Mouse (Mus musculus) MEL (cell line): ENCODE results near the gene Efcab7.

Experiments used
- CHD1 ChIP-seq: IDR thresholded peaks from 2 replicates; pipeline ENCODE4 v1.6.1; 2012; ENCODE audit warnings: low read depth, mild to moderate bottlenecking, inconsistent platforms, low read length, improper control_type of control experiment
- CHD2 ChIP-seq: IDR thresholded peaks from 2 replicates; pipeline ENCODE4 v1.6.1; 2011; ENCODE audit warnings: low read length, improper control_type of control experiment
- CTCF ChIP-seq, 3 experiments: IDR thresholded peaks in 2 of 3; conservative IDR thresholded peaks in 1 of 3; 2 replicates each; pipeline ENCODE4 v1.5.1; 2011 to 2012; ENCODE audit warnings: low read length in 3 of 3, low read depth in 2 of 3, mild to moderate bottlenecking in 2 of 3, improper control_type of control experiment in 1 of 3, inconsistent platforms in 1 of 3, mixed read lengths in 1 of 3, moderate library complexity in 1 of 3; ENCODE audit not compliant: control insufficient read depth in 1 of 3, insufficient read depth in 1 of 3, poor library complexity in 1 of 3, severe bottlenecking in 1 of 3
- EP300 ChIP-seq, 2 experiments: IDR thresholded peaks; 2 replicates each; pipeline ENCODE4 v1.6.1; 2011; ENCODE audit warnings: improper control_type of control experiment in 2 of 2, low read length in 2 of 2, low read depth in 1 of 2, mild to moderate bottlenecking in 1 of 2
- MAZ ChIP-seq: IDR thresholded peaks from 2 replicates; pipeline ENCODE4 v1.6.1; 2012; ENCODE audit warnings: low read depth, mild to moderate bottlenecking, inconsistent platforms, low read length, improper control_type of control experiment
- MXI1 ChIP-seq: IDR thresholded peaks from 2 replicates; pipeline ENCODE4 v1.6.1; 2011; ENCODE audit warnings: mild to moderate bottlenecking, low read depth, low read length, improper control_type of control experiment
- POLR2A ChIP-seq, 2 experiments: IDR thresholded peaks; 2 replicates each; pipeline ENCODE4 v1.6.1; 2011 to 2012; ENCODE audit warnings: low read length in 2 of 2, mild to moderate bottlenecking in 2 of 2, control low read depth in 1 of 2, improper control_type of control experiment in 1 of 2, low read depth in 1 of 2, moderate library complexity in 1 of 2; ENCODE audit not compliant: control insufficient read depth in 1 of 2, insufficient read depth in 1 of 2, poor library complexity in 1 of 2
- POLR2AphosphoS5 ChIP-seq: IDR thresholded peaks from 2 replicates; pipeline ENCODE4 v1.6.1; 2012; ENCODE audit warnings: low read depth, borderline replicate concordance, mild to moderate bottlenecking, inconsistent platforms, low read length, moderate library complexity, mixed read lengths
- TBP ChIP-seq: IDR thresholded peaks from 2 replicates; pipeline ENCODE4 v1.8.0; 2011; ENCODE audit warnings: low read depth, low read length, improper control_type of control experiment
- TCF12 ChIP-seq: IDR thresholded peaks from 2 replicates; pipeline ENCODE4 v1.6.1; 2014; ENCODE audit warnings: low read depth, mild to moderate bottlenecking, inconsistent platforms, low read length, improper control_type of control experiment, moderate library complexity
- ZMIZ1 ChIP-seq: IDR thresholded peaks from 2 replicates; pipeline ENCODE4 v1.6.1; 2012; ENCODE audit warnings: low read depth, mild to moderate bottlenecking, inconsistent platforms, low read length, improper control_type of control experiment, moderate library complexity
- ZNF384 ChIP-seq: IDR thresholded peaks from 2 replicates; pipeline ENCODE4 v1.6.1; 2012; ENCODE audit warnings: low read depth, mild to moderate bottlenecking, inconsistent platforms, low read length, improper control_type of control experiment

DNA sequence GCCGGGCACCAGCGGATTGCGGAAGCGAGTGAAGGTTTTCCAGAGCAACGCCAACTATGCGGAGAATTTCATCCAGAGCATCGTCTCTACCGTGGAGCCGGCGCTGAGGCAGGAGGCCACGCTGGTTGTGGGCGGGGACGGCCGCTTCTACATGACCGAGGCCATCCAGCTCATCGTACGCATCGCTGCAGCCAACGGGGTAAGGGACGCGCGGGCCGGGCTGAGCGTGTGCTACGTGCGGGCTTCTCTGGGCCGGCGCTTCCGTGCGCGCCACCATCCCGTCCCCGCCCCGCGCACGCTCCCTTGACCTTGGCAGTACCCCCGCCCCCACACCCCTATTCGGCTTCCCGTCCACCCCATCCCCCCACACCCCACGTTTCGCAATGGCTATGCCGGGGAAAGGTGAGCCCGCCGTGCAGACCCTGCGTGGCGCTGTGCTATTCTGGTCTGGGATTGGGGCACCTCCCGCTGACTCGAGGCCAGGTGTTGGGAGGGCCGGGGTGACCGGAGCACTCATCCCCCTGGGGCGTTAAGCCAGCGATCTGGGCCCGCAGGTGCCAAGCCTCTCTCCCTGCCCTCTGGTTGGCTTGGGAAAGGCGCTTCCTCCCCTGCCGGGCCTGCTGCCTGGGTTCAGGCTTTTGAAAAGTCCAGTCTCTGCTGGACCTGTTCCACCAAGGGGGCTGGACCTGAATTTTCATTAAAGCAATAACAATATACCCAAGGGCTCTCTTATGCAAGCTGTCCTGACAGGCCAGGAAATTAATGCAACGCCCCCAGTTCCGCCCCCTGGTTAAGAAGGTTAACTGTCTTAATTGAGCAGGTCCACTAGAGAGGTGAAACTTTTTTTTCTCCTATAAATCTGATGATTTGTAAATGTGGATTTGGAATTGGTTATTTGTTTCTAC is 100.9 kb downstream of the Efcab7 start, which contains the start of gene Itgb3bp:
- no peak for TF ChIP-seq ZNF384
- no peak for TF ChIP-seq MAZ
- peak in 1 of 2 experiments; percentile 44; a peak in 1 of 4 replicates for TF ChIP-seq POLR2A (IDR thresholded peaks at IDR 0.05; ENCODE audit: control insufficient read depth in 1 of 2, insufficient read depth in 1 of 2, low read depth in 1 of 2, low read length in 2 of 2, poor library complexity in 1 of 2)
- no peak for TF ChIP-seq CTCF (IDR thresholded peaks at IDR 0.05 in 2 of 3, conservative IDR thresholded peaks at IDR 0.05 in 1 of 3; ENCODE audit: control insufficient read depth in 1 of 3, insufficient read depth in 1 of 3, low read depth in 2 of 3, low read length in 3 of 3, poor library complexity in 1 of 3, severe bottlenecking in 1 of 3)
- TF ChIP-seq MXI1: peak; percentile 32; the same call in 1 of the 2 replicates
- no peak for TF ChIP-seq ZMIZ1
- TF ChIP-seq EP300 (IDR thresholded peaks at IDR 0.05; ENCODE audit: low read depth in 1 of 2, low read length in 2 of 2): no peak
- TF ChIP-seq TBP: no peak
- no peak for TF ChIP-seq TCF12
- no peak for TF ChIP-seq CHD1
- no peak for TF ChIP-seq POLR2AphosphoS5
- no peak; the same call in 1 of the 2 replicates for TF ChIP-seq CHD2
